Mouse (Mus musculus): ENCODE measurements around the gene Srsf9. TPM values are rescaled to one million over a fixed set of nuclear protein-coding genes. Genes with fewer than 3 reads are reported as not detected.
"Not testable (repeated sequence)": the region's sequence is repeated elsewhere in the genome, so short reads cannot be mapped to it uniquely, and the experiment has no call there.

The Srsf9 gene
- polyA plus RNA-seq, 1 experiment from 2014 or later = 195 TPM

DNA sequence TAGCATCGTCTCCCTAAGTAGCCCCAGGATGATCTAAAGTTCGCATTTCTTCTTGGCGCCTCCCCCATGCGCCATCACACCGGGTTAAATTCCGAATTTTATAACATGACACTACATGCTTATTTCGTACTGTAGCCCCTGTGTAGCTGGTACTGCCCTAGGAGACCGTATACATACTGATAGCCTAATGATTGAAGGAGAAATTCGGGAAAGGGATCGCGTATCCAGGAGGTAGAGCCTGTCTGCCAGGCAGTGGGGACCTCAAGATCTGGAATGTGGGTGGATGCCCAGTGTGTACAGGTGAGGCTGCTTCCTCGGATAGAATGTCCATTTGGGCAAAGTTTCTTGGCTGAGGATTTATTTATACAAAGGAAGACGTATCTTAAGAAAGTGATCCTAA lies 25.4 kb upstream of the Srsf9 start:
- no peak for ATAC-seq
- Histone ChIP-seq H3K27me3 (replicated peaks) (no peaks in the 10 kb centered on the region), H3K9me3 (replicated peaks) (no peaks in the 10 kb centered on the region), H3K27ac (peak overlapping the region; percentile 89), H3K36me3 (peaks cover 30% of the 10 kb centered on the region), H3K4me2 (peak overlapping the region; percentile 95), H3K4me1 (peaks cover 42% of the 10 kb centered on the region), H3K9ac (peak overlapping the region; percentile 78), H3K4me3 (peak overlapping the region; percentile 89)
- 31% methylated on average over 13 of the region's 13 CpGs for WGBS (ENCODE audit: insufficient replicate concordance)

DNA sequence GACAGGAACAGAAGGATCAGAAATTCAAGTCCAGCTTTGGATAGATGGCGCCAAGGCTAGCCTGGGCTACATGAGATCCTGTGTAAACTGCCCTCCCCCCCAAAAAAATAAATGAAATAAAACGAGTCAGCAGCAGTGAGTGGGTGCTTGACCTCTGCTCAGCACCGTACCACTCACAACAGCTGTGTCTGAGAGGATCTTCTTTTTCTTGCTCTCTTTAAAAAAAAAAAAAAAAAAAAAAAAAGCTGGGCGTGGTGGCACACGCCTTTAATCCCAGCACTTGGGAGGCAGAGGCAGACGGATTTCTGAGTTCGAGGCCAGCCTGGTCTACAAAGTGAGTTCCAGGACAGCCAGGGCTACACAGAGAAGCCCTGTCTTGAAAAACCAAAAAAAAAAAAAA lies 24.8 kb upstream of the Srsf9 start:
- H3K9ac ChIP-seq = peak overlapping the region; percentile 78
- peak overlapping the region; percentile 89 for H3K4me3 ChIP-seq
- H3K27me3 ChIP-seq (replicated peaks); H3K9me3 ChIP-seq (replicated peaks); ATAC-seq: not testable (repeated sequence)
- peak overlapping the region; percentile 89 for H3K27ac ChIP-seq
- H3K4me2 ChIP-seq = peak overlapping the region; percentile 95
- peaks cover 24% of the 10 kb centered on the region for H3K36me3 ChIP-seq
- 77% methylated on average over 3 of the region's 7 CpGs for WGBS (ENCODE audit: insufficient replicate concordance)
- H3K4me1 ChIP-seq = peaks cover 37% of the 10 kb centered on the region

DNA sequence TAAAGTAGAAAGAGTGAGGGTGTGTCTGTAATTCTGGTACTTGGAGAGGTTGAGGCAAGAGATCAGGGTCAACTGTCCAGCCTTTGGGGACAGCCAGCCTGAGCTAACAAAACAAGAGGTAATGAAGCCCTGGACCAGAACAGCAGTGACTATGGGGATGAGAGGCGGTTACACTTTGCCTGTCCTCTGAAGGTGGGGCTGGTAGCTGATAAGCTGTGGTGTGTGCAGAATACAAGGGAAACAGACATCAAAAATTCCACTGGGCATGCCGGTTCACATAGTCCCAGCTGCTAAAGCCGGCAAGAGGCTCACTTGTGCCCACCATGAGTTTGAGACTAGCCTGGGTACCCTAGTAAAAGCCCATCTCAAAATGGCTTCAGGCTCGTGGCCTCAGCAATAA lies 14.6 kb upstream of the Srsf9 start:
- Histone ChIP-seq H3K9ac (peak overlapping the region; percentile 40; the same call in 1 of the 2 replicates), H3K27me3 (replicated peaks) (no peaks in the 10 kb centered on the region), H3K9me3 (replicated peaks) (no peaks in the 10 kb centered on the region), H3K4me2 (peak overlapping the region; percentile 59), H3K4me1 (peaks cover 42% of the 10 kb centered on the region), H3K4me3 (no peak overlapping the region), H3K27ac (peak overlapping the region; percentile 81), H3K36me3 (no peaks in the 10 kb centered on the region)
- 32% methylated on average over 4 of the region's 4 CpGs for WGBS (ENCODE audit: insufficient replicate concordance)
- ATAC-seq = peak; percentile 83

- Histone ChIP-seq H3K36me3 (no peaks in the 10 kb centered on the region), H3K9me3 (replicated peaks) (no peaks in the 10 kb centered on the region), H3K9ac (peak overlapping the region; percentile 40; the same call in 1 of the 2 replicates), H3K4me2 (peak overlapping the region; percentile 59), H3K4me1 (peaks cover 49% of the 10 kb centered on the region), H3K27me3 (replicated peaks) (no peaks in the 10 kb centered on the region), H3K4me3 (no peak overlapping the region), H3K27ac (peak overlapping the region; percentile 81)
- ATAC-seq = peak; percentile 79
- WGBS (ENCODE audit: insufficient replicate concordance) = 37% methylated on average over 10 of the region's 10 CpGs
These were observed 13.9 kb upstream of the Srsf9 start for GRCm38 (mm10) chr5:115312816-115313667.

DNA sequence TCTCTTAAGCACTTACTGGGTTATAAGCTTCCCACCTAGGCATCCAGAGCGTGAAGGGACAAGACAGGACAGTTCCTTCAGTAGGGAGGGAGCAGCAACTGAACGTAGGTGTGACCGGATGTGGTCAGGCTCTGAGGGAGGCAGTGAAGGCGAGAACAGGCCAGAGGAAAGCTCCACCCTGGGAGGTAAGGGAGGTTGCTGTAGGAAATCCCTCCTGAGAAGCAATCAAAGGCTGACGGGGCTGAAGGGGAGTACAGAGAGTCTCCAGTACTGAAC lies 13.4 kb upstream of the Srsf9 start:
- Histone ChIP-seq H3K4me3 (no peak overlapping the region), H3K27ac (peak overlapping the region; percentile 81), H3K9me3 (replicated peaks) (no peaks in the 10 kb centered on the region), H3K36me3 (no peaks in the 10 kb centered on the region), H3K4me2 (peak overlapping the region; percentile 59), H3K27me3 (replicated peaks) (no peaks in the 10 kb centered on the region), H3K4me1 (peaks cover 55% of the 10 kb centered on the region), H3K9ac (peak overlapping the region; percentile 40; the same call in 1 of the 2 replicates)
- 16% methylated on average over 5 of the region's 5 CpGs for WGBS (ENCODE audit: insufficient replicate concordance)
- ATAC-seq = no peak; the same call in 1 of the 2 replicates

DNA sequence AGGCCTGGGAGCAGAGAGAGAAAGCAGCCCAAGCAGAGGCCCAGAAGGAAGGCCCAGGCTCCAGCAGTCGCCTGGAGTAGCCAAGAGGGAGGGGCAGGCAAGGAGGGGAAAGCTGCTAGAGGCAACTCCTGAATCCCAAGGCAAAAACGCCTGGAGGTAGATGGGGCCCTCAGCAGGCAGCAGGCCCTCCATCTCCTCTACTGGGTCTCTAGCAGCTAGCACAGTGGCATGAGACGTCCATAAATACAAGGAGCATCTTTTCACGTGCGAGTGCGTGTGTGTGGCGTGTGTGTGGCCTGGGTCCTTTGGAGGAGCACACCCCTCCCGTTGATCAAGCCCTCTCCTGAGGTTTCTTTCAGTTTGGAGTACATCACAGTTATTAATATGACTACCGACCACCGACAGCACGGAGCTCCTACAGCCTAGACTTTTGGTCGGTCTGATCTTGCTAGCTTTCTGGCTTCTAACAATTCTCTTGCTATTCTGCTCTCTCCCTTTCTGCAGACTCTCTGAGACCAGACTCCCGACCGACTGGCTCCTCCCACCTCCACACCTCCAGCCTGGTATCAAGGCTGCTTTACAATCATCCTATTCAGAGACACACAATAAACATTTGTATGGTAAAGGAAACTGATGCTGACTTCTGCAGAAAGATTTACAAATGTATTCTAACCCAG lies 9.9 kb upstream of the Srsf9 start:
- H3K4me3 ChIP-seq = no peak overlapping the region
- no peak for ATAC-seq
- WGBS (ENCODE audit: insufficient replicate concordance) = 32% methylated on average over 14 of the region's 14 CpGs
- H3K4me2 ChIP-seq = peak overlapping the region; percentile 41
- no peaks in the 10 kb centered on the region for H3K9me3 ChIP-seq (replicated peaks)
- H3K36me3 ChIP-seq = no peaks in the 10 kb centered on the region
- peak overlapping the region; percentile 60 for H3K27ac ChIP-seq
- peaks cover 63% of the 10 kb centered on the region for H3K4me1 ChIP-seq
- H3K27me3 ChIP-seq (replicated peaks) = no peaks in the 10 kb centered on the region
- H3K9ac ChIP-seq = peak overlapping the region; percentile 12; the same call in 1 of the 2 replicates

DNA sequence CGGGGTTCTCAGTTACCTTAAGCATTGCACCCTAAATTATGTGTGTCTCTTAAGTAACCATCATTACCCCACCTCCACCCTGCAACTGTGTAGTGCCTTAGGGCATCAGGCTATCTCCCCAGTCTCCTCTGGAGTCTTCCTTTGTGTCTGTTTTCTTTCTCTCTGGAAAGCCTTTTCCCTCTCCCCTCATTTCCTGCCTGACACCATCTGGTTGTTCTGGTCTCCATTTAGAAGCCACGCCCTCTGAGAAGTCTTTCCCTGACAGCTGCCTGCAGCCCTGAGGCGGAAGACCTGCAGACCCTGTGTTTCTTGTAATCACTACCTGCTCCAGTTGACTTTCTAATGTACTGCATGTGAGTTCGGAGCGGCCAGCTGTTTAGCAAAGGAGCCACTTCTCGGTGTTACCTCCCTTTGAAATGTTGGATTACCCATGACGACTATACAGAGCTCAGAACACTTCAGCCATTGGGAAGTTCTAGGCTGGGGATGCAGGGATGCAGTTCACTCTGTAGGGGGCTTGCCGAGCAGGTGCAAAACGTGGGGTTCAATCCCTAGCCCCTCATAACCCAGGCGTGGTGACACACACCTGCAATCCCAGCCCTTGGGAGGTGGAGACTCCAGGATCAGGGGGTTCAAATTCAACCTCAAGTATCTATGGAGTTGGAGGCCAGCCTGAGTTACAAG lies 9.2 kb upstream of the Srsf9 start:
- ATAC-seq = no peak
- Histone ChIP-seq H3K27ac (peak overlapping the region; percentile 60), H3K4me3 (no peak overlapping the region), H3K4me1 (peaks cover 56% of the 10 kb centered on the region), H3K27me3 (replicated peaks) (no peaks in the 10 kb centered on the region), H3K4me2 (peak overlapping the region; percentile 41), H3K9ac (peak overlapping the region; percentile 44), H3K9me3 (replicated peaks) (no peaks in the 10 kb centered on the region), H3K36me3 (no peaks in the 10 kb centered on the region)
- 13% methylated on average over 10 of the region's 10 CpGs for WGBS (ENCODE audit: insufficient replicate concordance)

GRCm38 (mm10) chr5:115319004-115319940 lies 7.7 kb upstream of the Srsf9 start:
- no peaks in the 10 kb centered on the region for H3K27me3 ChIP-seq (replicated peaks)
- H3K9me3 ChIP-seq (replicated peaks) = no peaks in the 10 kb centered on the region
- peak overlapping the region; percentile 55 for H3K4me3 ChIP-seq
- peak overlapping the region; percentile 71 for H3K9ac ChIP-seq
- H3K27ac ChIP-seq = peak overlapping the region; percentile 74
- H3K4me1 ChIP-seq = peaks cover 42% of the 10 kb centered on the region
- no peaks in the 10 kb centered on the region for H3K36me3 ChIP-seq
- peak overlapping the region; percentile 89 for H3K4me2 ChIP-seq
- WGBS (ENCODE audit: insufficient replicate concordance) = 1% methylated on average over 22 of the region's 22 CpGs
- peak; percentile 79 for ATAC-seq

DNA sequence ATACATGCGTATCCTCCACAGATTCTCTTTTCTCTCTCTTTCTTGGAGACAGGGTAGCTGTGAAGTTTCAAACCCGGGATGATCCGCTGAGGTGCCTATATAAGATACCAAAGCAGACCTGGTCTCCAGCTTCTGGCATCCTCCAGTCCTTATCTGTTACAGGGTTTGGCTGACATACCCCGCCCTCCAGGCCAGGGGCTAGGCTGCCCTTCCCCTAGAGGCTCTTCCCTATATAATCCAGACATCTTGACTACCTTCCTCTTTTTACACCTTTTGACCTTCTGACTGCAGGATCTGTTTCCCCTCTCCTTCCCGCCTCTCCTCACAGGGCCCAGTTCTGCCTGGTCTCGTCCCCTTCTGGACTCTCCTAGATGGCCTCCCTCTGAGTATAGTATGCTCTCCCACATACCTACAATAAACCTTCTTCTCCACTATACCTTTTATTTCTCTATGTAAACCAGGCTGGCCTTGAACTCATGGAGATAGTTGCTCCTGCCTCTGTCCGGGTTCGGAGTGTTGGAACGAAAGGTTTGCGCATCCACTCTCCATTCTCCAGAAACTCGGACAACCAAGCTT lies 633 bp upstream of the Srsf9 start:
- peak overlapping the region; percentile 90 for H3K4me3 ChIP-seq
- H3K4me1 ChIP-seq = peaks cover 51% of the 10 kb centered on the region
- H3K9ac ChIP-seq = peak overlapping the region; percentile 94
- peak; percentile 85 for ATAC-seq
- H3K9me3 ChIP-seq (replicated peaks) = no peaks in the 10 kb centered on the region
- H3K36me3 ChIP-seq = peaks cover 26% of the 10 kb centered on the region
- H3K27me3 ChIP-seq (replicated peaks) = no peaks in the 10 kb centered on the region
- H3K4me2 ChIP-seq = peak overlapping the region; percentile 87
- 9% methylated on average over 11 of the region's 11 CpGs for WGBS (ENCODE audit: insufficient replicate concordance)
- H3K27ac ChIP-seq = peak overlapping the region; percentile 96

GRCm38 (mm10) chr5:115327610-115328548 lies 902 bp downstream of the Srsf9 start:
- Histone ChIP-seq H3K4me1 (peaks cover 67% of the 10 kb centered on the region), H3K9ac (peak overlapping the region; percentile 94), H3K27ac (peak overlapping the region; percentile 96), H3K9me3 (replicated peaks) (no peaks in the 10 kb centered on the region), H3K27me3 (replicated peaks) (no peaks in the 10 kb centered on the region), H3K4me2 (peak overlapping the region; percentile 87), H3K4me3 (peak overlapping the region; percentile 90), H3K36me3 (peaks cover 42% of the 10 kb centered on the region)
- peak; percentile 22; the same call in 1 of the 2 replicates for ATAC-seq
- 1% methylated on average over 53 of the region's 55 CpGs for WGBS (ENCODE audit: insufficient replicate concordance)

Measured in liver, embryonic 12.5 days (tissue).